Mouse (Mus musculus): ENCODE measurements around the gene Acox1. TPM values are rescaled to one million over a fixed set of nuclear protein-coding genes. Genes with fewer than 3 reads are reported as not detected.
A peak's percentile ranks its signal among the peaks of the same experiment; 100 is the strongest.

The Acox1 gene
- polyA plus RNA-seq, 1 experiment: not detected

- no peak for TF ChIP-seq CTCF (IDR thresholded peaks at IDR 0.05; ENCODE audit: insufficient read depth, low read depth, low read length)
- no peak for TF ChIP-seq POLR2A (IDR thresholded peaks at IDR 0.05; ENCODE audit: insufficient read depth, low read depth, low read length)
- Histone ChIP-seq H3K4me3 (ENCODE audit: insufficient read depth, low read depth, low read length) (no peak overlapping the region), H3K4me1 (ENCODE audit: control insufficient read depth, insufficient read depth, low read length) (peaks cover 19% of the 10 kb centered on the region), H3K27ac (ENCODE audit: insufficient read depth, low read depth, low read length) (no peak overlapping the region)
- 92% methylated on average over 3 of the region's 3 CpGs for WGBS
These were observed 55.4 kb downstream of the Acox1 start for GRCm38 (mm10) chr11:116143468-116143867.

- no peak overlapping the region for H3K4me3 ChIP-seq (ENCODE audit: insufficient read depth, low read depth, low read length)
- H3K4me1 ChIP-seq (ENCODE audit: control insufficient read depth, insufficient read depth, low read length): peaks cover 21% of the 10 kb centered on the region
- TF ChIP-seq CTCF (IDR thresholded peaks at IDR 0.05; ENCODE audit: insufficient read depth, low read depth, low read length): no peak
- no peak for TF ChIP-seq POLR2A (IDR thresholded peaks at IDR 0.05; ENCODE audit: insufficient read depth, low read depth, low read length)
- H3K27ac ChIP-seq (ENCODE audit: insufficient read depth, low read depth, low read length): no peak overlapping the region
- WGBS: 73% methylated on average over 10 of the region's 10 CpGs
These were observed 56.4 kb downstream of the Acox1 start for GRCm38 (mm10) chr11:116142211-116142991.

DNA sequence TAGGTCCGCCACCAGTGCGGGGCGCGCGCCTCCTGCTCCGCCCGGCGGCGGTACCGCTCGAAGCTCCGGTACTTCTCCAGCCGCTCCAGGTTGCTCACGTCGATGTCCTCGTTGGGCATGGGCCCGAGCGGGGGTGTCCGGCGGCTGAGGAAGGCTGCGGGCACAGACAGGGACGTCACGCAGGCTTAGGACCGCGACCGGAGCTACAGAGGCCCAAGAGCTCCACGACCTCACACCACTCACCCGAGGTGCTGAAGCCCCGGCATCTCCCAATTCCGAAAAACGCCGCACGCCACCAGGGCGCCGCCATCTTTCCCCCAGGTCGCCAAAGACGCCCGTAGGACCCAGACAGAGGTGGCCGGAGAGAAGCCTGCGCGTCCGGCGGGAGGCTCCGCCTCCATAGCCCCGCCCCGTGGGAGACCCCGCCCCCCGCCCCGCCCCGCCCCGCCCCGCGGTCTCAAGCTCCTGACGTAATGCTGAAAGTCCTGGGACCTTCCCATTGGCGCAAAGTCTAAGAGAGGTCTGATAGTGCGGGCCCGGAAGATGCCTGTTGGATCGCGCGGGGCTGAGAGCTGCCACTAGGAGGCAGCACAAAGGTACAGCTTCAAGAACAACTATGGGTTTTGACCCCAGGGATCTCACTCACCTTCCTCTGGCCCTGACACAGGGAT is 60.2 kb downstream of the Acox1 start, which contains the start of gene Mrpl38:
Mrpl38 (minus strand) TSS at position 401 of the 671 bp plus-strand sequence.
- under 1% methylated on average over 60 of the region's 60 CpGs for WGBS
- Histone ChIP-seq H3K4me3 (ENCODE audit: insufficient read depth, low read depth, low read length) (peak within 1 kb of the TSS; percentile 92), H3K4me1 (ENCODE audit: control insufficient read depth, insufficient read depth, low read length) (0 out of 2 replicates have a peak, but pooled peaks cover 4% of the 10 kb centered on the region), H3K27ac (ENCODE audit: insufficient read depth, low read depth, low read length) (0 out of 2 replicates have a peak within 1 kb of the TSS, but pooled peaks have one; percentile 40)
- TF ChIP-seq CTCF (IDR thresholded peaks at IDR 0.05; ENCODE audit: insufficient read depth, low read depth, low read length) (peak; percentile 45), POLR2A (IDR thresholded peaks at IDR 0.05; ENCODE audit: insufficient read depth, low read depth, low read length) (no peak)

GRCm38 (mm10) chr11:116138096-116138467 is 60.8 kb downstream of the Acox1 start:
- 0 out of 2 replicates have a peak overlapping the region, but pooled peaks have one; percentile 40 for H3K27ac ChIP-seq (ENCODE audit: insufficient read depth, low read depth, low read length)
- no peak for TF ChIP-seq CTCF (IDR thresholded peaks at IDR 0.05; ENCODE audit: insufficient read depth, low read depth, low read length)
- TF ChIP-seq POLR2A (IDR thresholded peaks at IDR 0.05; ENCODE audit: insufficient read depth, low read depth, low read length): no peak
- H3K4me3 ChIP-seq (ENCODE audit: insufficient read depth, low read depth, low read length): peak overlapping the region; percentile 92
- 0 out of 2 replicates have a peak, but pooled peaks cover 4% of the 10 kb centered on the region for H3K4me1 ChIP-seq (ENCODE audit: control insufficient read depth, insufficient read depth, low read length)
- WGBS: under 1% methylated on average over 20 of the region's 20 CpGs

GRCm38 (mm10) chr11:116134171-116134570 is 64.7 kb downstream of the Acox1 start:
- no peak overlapping the region for H3K4me3 ChIP-seq (ENCODE audit: insufficient read depth, low read depth, low read length)
- H3K27ac ChIP-seq (ENCODE audit: insufficient read depth, low read depth, low read length): no peak overlapping the region
- 90% methylated on average over 10 of the region's 10 CpGs for WGBS
- peaks cover 17% of the 10 kb centered on the region for H3K4me1 ChIP-seq (ENCODE audit: control insufficient read depth, insufficient read depth, low read length)
- no peak for TF ChIP-seq POLR2A (IDR thresholded peaks at IDR 0.05; ENCODE audit: insufficient read depth, low read depth, low read length)
- no peak for TF ChIP-seq CTCF (IDR thresholded peaks at IDR 0.05; ENCODE audit: insufficient read depth, low read depth, low read length)

DNA sequence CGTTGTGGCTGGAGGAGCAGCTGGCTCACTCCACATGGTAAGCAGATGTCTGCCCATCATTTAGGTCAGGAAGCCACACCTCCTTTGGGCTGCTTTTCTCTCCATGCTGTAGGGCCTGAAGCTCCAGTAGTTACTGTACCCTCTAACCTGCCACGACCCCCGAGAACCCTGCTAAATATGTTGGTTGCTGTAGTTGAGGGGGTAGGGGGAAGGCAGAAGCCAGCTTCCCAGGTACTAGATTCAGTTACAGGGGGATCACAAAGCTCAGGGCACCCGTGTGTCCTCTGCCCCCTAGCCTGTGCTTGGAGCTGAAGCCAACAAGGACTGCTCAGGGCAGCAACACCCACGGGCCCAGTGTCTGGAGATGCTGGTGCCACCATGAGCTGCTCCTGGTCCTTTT is 65.3 kb downstream of the Acox1 start:
- TF ChIP-seq CTCF (IDR thresholded peaks at IDR 0.05; ENCODE audit: insufficient read depth, low read depth, low read length) (no peak), POLR2A (IDR thresholded peaks at IDR 0.05; ENCODE audit: insufficient read depth, low read depth, low read length) (no peak)
- Histone ChIP-seq H3K4me1 (ENCODE audit: control insufficient read depth, insufficient read depth, low read length) (peaks cover 18% of the 10 kb centered on the region), H3K27ac (ENCODE audit: insufficient read depth, low read depth, low read length) (no peak overlapping the region), H3K4me3 (ENCODE audit: insufficient read depth, low read depth, low read length) (no peak overlapping the region)
- 68% methylated on average over 5 of the region's 5 CpGs for WGBS

- 76% methylated on average over 16 of the region's 16 CpGs for WGBS
- Histone ChIP-seq H3K27ac (ENCODE audit: insufficient read depth, low read depth, low read length) (no peak overlapping the region), H3K4me3 (ENCODE audit: insufficient read depth, low read depth, low read length) (no peak overlapping the region), H3K4me1 (ENCODE audit: control insufficient read depth, insufficient read depth, low read length) (peaks cover 17% of the 10 kb centered on the region)
- TF ChIP-seq POLR2A (IDR thresholded peaks at IDR 0.05; ENCODE audit: insufficient read depth, low read depth, low read length) (no peak), CTCF (IDR thresholded peaks at IDR 0.05; ENCODE audit: insufficient read depth, low read depth, low read length) (no peak)
These were observed 66.2 kb downstream of the Acox1 start for GRCm38 (mm10) chr11:116132366-116133333.
